Mouse (Mus musculus) myocyte (in vitro differentiated cells): Measurements from ENCODE around the gene Mbtd1. TPM values are rescaled to one million over a fixed set of nuclear protein-coding genes. Genes with fewer than 3 reads are reported as not detected.
"Not testable (repeated sequence)": the region's sequence is repeated elsewhere in the genome, so short reads cannot be mapped to it uniquely, and the experiment has no call there.

Experiments used
- H3K27me3 ChIP-seq: one replicate; pipeline ENCODE4 v1.6.1; 2011; ENCODE audit not compliant: control insufficient read depth, insufficient read depth, insufficient read length
- H3K36me3 ChIP-seq: one replicate; pipeline ENCODE4 v1.6.1; 2011; ENCODE audit not compliant: control insufficient read depth, insufficient read depth
- H3K4me2 ChIP-seq: one replicate; pipeline ENCODE4 v1.6.1; 2011; ENCODE audit warnings: low read depth, control low read depth
- H3K4me3 ChIP-seq: one replicate; pipeline ENCODE4 v1.5.1; 2011; ENCODE audit warnings: mild to moderate bottlenecking, control low read depth, moderate library complexity
- H3K79me2 ChIP-seq: one replicate; pipeline ENCODE4 v1.6.1; 2011; ENCODE audit not compliant: control insufficient read depth, insufficient read depth
- H3ac ChIP-seq: one replicate; pipeline ENCODE4 v1.6.1; 2011; ENCODE audit not compliant: control insufficient read depth, insufficient read length
- CEBPB ChIP-seq: IDR thresholded peaks from 2 replicates; pipeline ENCODE4 v1.6.1; 2011; ENCODE audit warnings: mild to moderate bottlenecking, moderate library complexity; ENCODE audit not compliant: poor library complexity, insufficient read depth, severe bottlenecking
- E2F4 ChIP-seq: IDR thresholded peaks from one replicate; pipeline ENCODE4 v1.6.1; 2011; ENCODE audit warnings: mild to moderate bottlenecking, control low read depth, moderate library complexity; ENCODE audit not compliant: insufficient read depth
- MAX ChIP-seq: IDR thresholded peaks from one replicate; pipeline ENCODE4 v1.6.1; 2011; ENCODE audit warnings: low read depth, mild to moderate bottlenecking, control low read depth
- MYOD1 ChIP-seq, 3 experiments: IDR thresholded peaks; one replicate each; pipeline ENCODE4 v1.6.1; 2011; ENCODE audit warnings: control low read depth in 2 of 3, low read depth in 2 of 3, mild to moderate bottlenecking in 2 of 3, moderate library complexity in 1 of 3; ENCODE audit not compliant: insufficient read length in 2 of 3, control insufficient read depth in 1 of 3
- MYOG ChIP-seq, 3 experiments: IDR thresholded peaks; one replicate each; pipeline ENCODE4 v1.6.1; 2011; ENCODE audit warnings: control low read depth in 2 of 3, low read depth in 2 of 3, mild to moderate bottlenecking in 2 of 3; ENCODE audit not compliant: insufficient read length in 2 of 3, control insufficient read depth in 1 of 3, insufficient read depth in 1 of 3
- POLR2A ChIP-seq: IDR thresholded peaks from one replicate; pipeline ENCODE4 v1.6.1; 2011; ENCODE audit warnings: low read depth, mild to moderate bottlenecking, control low read depth, moderate library complexity; ENCODE audit not compliant: insufficient read length
- POLR2AphosphoS2 ChIP-seq: IDR thresholded peaks from one replicate; pipeline ENCODE4 v1.6.1; 2011; ENCODE audit warnings: low read depth, control low read depth; ENCODE audit not compliant: insufficient read length
- REST ChIP-seq: IDR thresholded peaks from one replicate; pipeline ENCODE4 v1.6.1; 2011; ENCODE audit warnings: mild to moderate bottlenecking, control low read depth, moderate library complexity; ENCODE audit not compliant: insufficient read depth, insufficient read length
- SRF ChIP-seq: IDR thresholded peaks from one replicate; pipeline ENCODE4 v1.6.1; 2011; ENCODE audit warnings: low read depth; ENCODE audit not compliant: control insufficient read depth, insufficient read length
- TCF12 ChIP-seq: IDR thresholded peaks from one replicate; pipeline ENCODE4 v1.6.1; 2011; ENCODE audit warnings: mild to moderate bottlenecking, control low read depth; ENCODE audit not compliant: poor library complexity, insufficient read depth, severe bottlenecking
- TCF3 ChIP-seq: IDR thresholded peaks from one replicate; pipeline ENCODE4 v1.6.1; 2011; ENCODE audit warnings: low read depth, control low read depth; ENCODE audit not compliant: insufficient read length
- USF1 ChIP-seq: IDR thresholded peaks from one replicate; pipeline ENCODE4 v1.6.1; 2011; ENCODE audit warnings: low read depth, mild to moderate bottlenecking, control low read depth, moderate library complexity
- polyA plus RNA-seq: library from polyadenylated mRNA; unstranded; fragments of >200 nt; fragmentation: generic; extraction: Trizol; gene quantifications from one replicate; pipeline ENCODE4 v1.2.1, GENCODE M21; 2012; ENCODE audit warnings: missing spikeins

Mbtd1 gene
- polyA plus RNA-seq, 1 experiment, result 4.2 TPM

DNA sequence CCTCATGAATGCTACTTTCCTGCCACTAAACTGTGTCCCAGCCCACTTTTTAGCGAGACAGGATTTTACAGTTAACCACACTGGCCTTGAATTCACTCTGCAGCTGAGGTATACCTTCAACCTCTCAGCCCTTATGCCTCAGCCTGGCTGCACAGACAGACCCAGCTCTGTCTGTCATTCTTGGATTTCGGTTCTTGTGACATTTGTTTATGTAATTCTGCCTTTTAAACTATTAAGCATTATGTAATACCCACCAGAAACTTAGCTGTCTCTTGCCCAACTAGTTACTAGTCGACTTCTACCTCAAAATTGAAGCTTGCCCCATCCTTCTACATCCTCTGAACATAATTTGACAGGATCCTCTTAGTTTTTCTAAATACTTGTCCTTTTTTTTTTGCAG is 22.2 kb downstream of the Mbtd1 start:
- Histone ChIP-seq H3K4me2 (no peak overlapping the region), H3K4me3 (no peak overlapping the region), H3K79me2 (no peaks in the 10 kb centered on the region), H3K27me3 (no peaks in the 10 kb centered on the region), H3K36me3 (peaks cover 40% of the 10 kb centered on the region), H3ac (no peak overlapping the region)
- TF ChIP-seq TCF3 (no peak), USF1 (no peak), E2F4 (no peak), REST (no peak), SRF (no peak), MYOG (IDR thresholded peaks at IDR 0.05; ENCODE audit: control insufficient read depth in 1 of 3, insufficient read depth in 1 of 3, insufficient read length in 2 of 3, low read depth in 2 of 3) (no peak), MYOD1 (IDR thresholded peaks at IDR 0.05; ENCODE audit: control insufficient read depth in 1 of 3, insufficient read length in 2 of 3, low read depth in 2 of 3) (no peak), POLR2A (no peak), TCF12 (no peak), CEBPB (no peak), POLR2AphosphoS2 (no peak), MAX (no peak)

DNA sequence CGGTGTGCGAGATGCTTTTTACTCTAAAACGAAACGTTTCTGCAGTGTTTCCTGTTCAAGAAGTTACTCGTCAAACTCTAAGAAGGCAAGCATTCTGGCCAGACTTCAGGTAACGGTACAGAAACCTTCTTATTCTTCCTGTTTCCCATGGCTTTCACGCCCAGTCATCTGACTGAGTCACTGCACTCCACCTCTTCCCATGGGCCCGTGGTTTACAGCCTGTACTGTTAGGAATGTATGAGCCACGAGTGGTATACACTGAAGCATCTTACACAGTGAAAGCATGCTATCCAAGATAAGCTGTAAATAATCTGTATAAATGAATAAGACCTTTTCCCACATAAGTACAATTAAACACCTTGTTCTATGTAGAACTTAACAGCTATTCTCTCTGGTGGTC is 23.2 kb downstream of the Mbtd1 start:
- H3K79me2 ChIP-seq, result no peaks in the 10 kb centered on the region
- TF ChIP-seq TCF12 (no peak), POLR2AphosphoS2 (no peak), TCF3 (no peak), MYOD1 (IDR thresholded peaks at IDR 0.05; ENCODE audit: control insufficient read depth in 1 of 3, insufficient read length in 2 of 3, low read depth in 2 of 3) (no peak), MYOG (IDR thresholded peaks at IDR 0.05; ENCODE audit: control insufficient read depth in 1 of 3, insufficient read depth in 1 of 3, insufficient read length in 2 of 3, low read depth in 2 of 3) (no peak), POLR2A (no peak), CEBPB (no peak), SRF (no peak), MAX (no peak), USF1 (no peak), E2F4 (no peak), REST (no peak)
- no peak overlapping the region for H3K4me2 ChIP-seq
- no peak overlapping the region for H3K4me3 ChIP-seq
- no peak overlapping the region for H3ac ChIP-seq
- H3K27me3 ChIP-seq, result no peaks in the 10 kb centered on the region
- peaks cover 48% of the 10 kb centered on the region for H3K36me3 ChIP-seq

DNA sequence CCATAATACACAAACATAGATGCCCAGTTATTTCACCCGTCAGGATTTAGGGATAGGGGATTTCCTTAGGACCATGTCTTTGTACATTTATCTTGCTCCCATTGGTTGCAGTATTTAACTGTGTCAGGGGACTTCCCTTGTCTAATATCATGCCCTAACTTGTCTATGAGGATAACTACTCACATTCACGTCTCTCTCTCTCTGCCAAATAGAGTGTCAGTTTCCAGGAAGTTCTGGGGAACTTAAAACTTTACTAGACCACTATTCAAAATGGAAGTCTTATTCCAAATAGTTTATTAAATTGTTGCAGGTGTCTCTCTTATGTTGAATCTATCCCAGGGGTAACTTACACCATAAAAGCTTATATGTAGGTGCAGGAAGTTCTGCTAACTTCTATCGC is 26.0 kb downstream of the Mbtd1 start:
- H3K4me3 ChIP-seq, result no peak overlapping the region
- peaks cover 59% of the 10 kb centered on the region for H3K36me3 ChIP-seq
- no peaks in the 10 kb centered on the region for H3K79me2 ChIP-seq
- H3ac ChIP-seq, result no peak overlapping the region
- no peaks in the 10 kb centered on the region for H3K27me3 ChIP-seq
- TF ChIP-seq POLR2AphosphoS2 (no peak), CEBPB (no peak), MAX (no peak), E2F4 (no peak), USF1 (no peak), TCF3 (no peak), POLR2A (no peak)
- no peak overlapping the region for H3K4me2 ChIP-seq

DNA sequence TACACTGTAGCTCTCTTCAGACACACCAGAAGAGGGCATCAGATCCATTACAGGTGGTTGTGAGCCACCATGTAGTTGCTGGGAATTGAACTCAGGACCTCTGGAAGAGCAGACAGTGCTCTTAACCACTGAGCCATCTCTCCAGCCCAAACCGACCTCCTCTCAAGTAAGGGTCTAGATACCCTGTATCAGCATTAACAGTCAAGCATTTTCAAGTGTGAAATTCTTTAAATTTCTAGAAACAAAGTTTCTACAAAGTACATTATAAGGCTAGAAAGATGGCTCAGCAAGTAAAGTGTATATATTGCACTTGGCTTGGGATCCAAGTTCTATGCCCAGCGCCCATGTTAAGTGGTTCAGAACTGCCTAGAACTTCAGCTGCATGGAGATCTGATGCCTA is 29.4 kb downstream of the Mbtd1 start:
- not testable (repeated sequence) for H3K27me3 ChIP-seq, H3K4me2 ChIP-seq, H3ac ChIP-seq, H3K4me3 ChIP-seq, H3K79me2 ChIP-seq
- H3K36me3 ChIP-seq, result peaks cover 56% of the 10 kb centered on the region

DNA sequence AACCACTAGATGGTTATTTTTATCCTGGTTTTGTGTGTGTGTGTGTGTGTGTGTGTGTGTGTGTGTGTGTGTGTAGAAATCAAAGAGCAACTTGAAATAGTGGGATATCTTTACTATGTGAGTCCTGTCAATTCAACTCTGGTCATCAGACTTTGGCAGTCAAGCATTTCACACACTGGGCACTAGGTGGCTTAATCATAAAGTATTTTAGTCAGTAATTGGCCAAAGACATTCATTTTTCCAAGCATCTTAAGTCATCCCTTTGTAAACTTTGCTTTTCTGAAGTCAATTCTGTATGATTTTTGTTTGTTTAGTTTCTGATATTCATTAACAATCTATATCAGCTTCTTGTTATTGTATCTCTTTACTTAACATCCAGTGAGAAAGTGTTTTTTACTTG is 43.5 kb downstream of the Mbtd1 start:
- no peak overlapping the region for H3K4me3 ChIP-seq
- no peak overlapping the region for H3ac ChIP-seq
- no peak overlapping the region for H3K4me2 ChIP-seq
- H3K27me3 ChIP-seq, result no peaks in the 10 kb centered on the region
- H3K36me3 ChIP-seq, result peaks cover 59% of the 10 kb centered on the region
- no peaks in the 10 kb centered on the region for H3K79me2 ChIP-seq
- TF ChIP-seq MYOD1 (IDR thresholded peaks at IDR 0.05; ENCODE audit: control insufficient read depth in 1 of 3, insufficient read length in 2 of 3, low read depth in 2 of 3) (no peak), CEBPB (no peak), TCF3 (no peak), POLR2A (no peak), MAX (no peak), MYOG (IDR thresholded peaks at IDR 0.05; ENCODE audit: control insufficient read depth in 1 of 3, insufficient read depth in 1 of 3, insufficient read length in 2 of 3, low read depth in 2 of 3) (no peak), REST (no peak), USF1 (no peak)
